Mouse (Mus musculus) bone marrow, adult 2 months (tissue): ENCODE data around the gene Taar4. TPM values are rescaled to one million over a fixed set of nuclear protein-coding genes. Genes with fewer than 3 reads are reported as not detected.

ENCODE experiments used
- H3K27ac ChIP-seq: fragments of 200-500 bp; 2 replicates; pipeline ENCODE4 v1.5.1; 2012; ENCODE audit warnings: low read depth, mild to moderate bottlenecking, control low read depth, inconsistent platforms, low read length; ENCODE audit not compliant: control insufficient read depth, poor library complexity, insufficient read depth
- H3K4me1 ChIP-seq: fragments of 200-500 bp; 2 replicates; pipeline ENCODE4 v1.6.1; 2011; ENCODE audit warnings: low read length; ENCODE audit not compliant: control insufficient read depth, insufficient read depth
- H3K4me3 ChIP-seq: fragments of 200-500 bp; replicated peaks from 2 replicates; pipeline ENCODE3; 2011; ENCODE audit warnings: mild to moderate bottlenecking, low read depth, low read length, control low read depth; ENCODE audit not compliant: control insufficient read depth
- CTCF ChIP-seq: fragments of 200-500 bp; IDR thresholded peaks from 2 replicates; pipeline ENCODE4 v1.5.1; 2011; ENCODE audit warnings: low read length, control low read depth; ENCODE audit not compliant: control insufficient read depth, insufficient read depth
- POLR2A ChIP-seq: fragments of 200-500 bp; IDR thresholded peaks from 2 replicates; pipeline ENCODE4 v1.6.1; 2011; ENCODE audit warnings: low read depth, mild to moderate bottlenecking, control low read depth, low read length, borderline replicate concordance; ENCODE audit not compliant: control insufficient read depth
- WGBS: fragments of 180-500 bp; shearing (Covaris S2); methylation state at CpG from one replicate; pipeline ENCODE4 v1.1.7; 2018; 5-methylcytosine and 5-hydroxymethylcytosine counted together
- polyA plus RNA-seq: library from polyadenylated mRNA; stranded (reverse); fragments of >200 nt; gene quantifications from 2 replicates; pipeline ENCODE4 v1.2.4, GENCODE M21; 2011; ENCODE audit warnings: low replicate concordance; ENCODE audit not compliant: missing spikeins, insufficient read depth, insufficient read length

Taar4 gene
- polyA plus RNA-seq, 1 experiment = not detected

DNA sequence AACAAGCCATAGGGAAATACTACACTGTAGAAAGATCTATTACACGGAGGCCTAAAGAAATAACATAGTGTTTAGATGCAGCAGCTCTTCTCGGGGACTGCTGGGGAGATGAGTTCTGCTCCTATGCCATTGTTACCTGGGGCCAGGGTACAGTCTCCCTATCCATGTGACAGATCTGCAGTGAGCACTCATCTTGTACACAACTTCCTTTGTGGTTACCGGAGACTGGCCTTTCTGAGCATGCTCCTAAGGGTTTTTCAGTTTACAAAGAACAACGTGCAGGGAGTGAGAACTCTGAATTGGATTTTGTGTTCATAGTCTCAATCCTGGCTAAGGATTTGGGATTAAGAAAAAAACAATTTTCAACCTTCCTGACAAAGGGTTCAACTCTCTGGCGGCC lies 26.1 kb downstream of the Taar4 start:
- 20% methylated on average over 5 of the region's 5 CpGs for WGBS
- H3K4me1 ChIP-seq = no peaks in the 10 kb centered on the region
- no peak for TF ChIP-seq POLR2A
- TF ChIP-seq CTCF = no peak
- no peak overlapping the region for H3K4me3 ChIP-seq
- H3K27ac ChIP-seq = no peak overlapping the region

DNA sequence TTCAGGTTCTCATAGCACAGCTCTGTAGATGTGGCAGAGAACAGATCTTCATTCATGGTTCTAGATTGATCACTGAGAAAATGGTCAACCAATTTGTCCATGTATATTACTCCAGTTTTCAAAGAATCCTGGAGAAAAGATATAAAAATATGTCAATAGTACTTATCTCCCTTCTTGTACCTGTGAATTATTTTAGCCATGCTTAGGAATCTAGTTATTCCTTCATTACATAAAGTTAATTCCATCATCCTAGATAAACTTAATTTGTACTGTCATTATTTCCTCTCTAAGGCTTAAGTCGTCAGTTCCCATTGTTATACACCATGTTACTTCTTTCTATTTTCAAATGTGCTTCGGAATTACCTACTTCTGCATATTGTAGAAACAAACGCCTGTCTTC lies 33.1 kb downstream of the Taar4 start, which contains the start of gene Taar7a:
Gene Taar7a, minus strand, starts transcription at position 101 of the 400 bp plus-strand sequence.
- TF ChIP-seq POLR2A (no peak), CTCF (no peak)
- WGBS = 84% methylated on average over 3 of the region's 3 CpGs
- H3K4me1 ChIP-seq = no peaks in the 10 kb centered on the region
- no peak within 1 kb of the TSS for H3K27ac ChIP-seq
- H3K4me3 ChIP-seq = no peak within 1 kb of the TSS

GRCm38 (mm10) chr10:23999639-24000038 lies 39.3 kb downstream of the Taar4 start, which contains the start of gene Taar7b:
Gene Taar7b (plus strand): TSS chr10:23999939.
- Histone ChIP-seq H3K27ac (no peak within 1 kb of the TSS), H3K4me3 (no peak within 1 kb of the TSS), H3K4me1 (no peaks in the 10 kb centered on the region)
- 76% methylated on average over 1 of the region's 1 CpGs for WGBS
- TF ChIP-seq CTCF = no peak
- no peak for TF ChIP-seq POLR2A

DNA sequence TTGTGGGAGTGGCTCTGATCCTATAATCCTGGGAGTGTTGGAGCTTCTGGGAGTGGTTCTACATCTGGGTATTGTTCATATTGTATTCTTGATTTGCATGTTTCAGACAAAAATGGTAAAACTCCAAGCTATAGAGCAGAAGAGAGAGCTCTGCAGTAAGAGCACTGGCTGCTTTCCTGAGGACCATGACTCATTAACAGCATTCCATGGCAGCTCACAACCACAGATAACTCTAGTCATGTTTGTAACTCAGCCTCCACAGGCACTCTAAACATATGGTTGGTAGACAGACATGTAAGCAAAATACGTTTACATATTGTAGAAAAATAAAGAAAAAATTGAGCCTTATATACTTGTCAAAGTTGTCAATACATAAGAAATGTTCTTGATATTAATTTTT lies 46.1 kb downstream of the Taar4 start:
- TF ChIP-seq POLR2A (no peak), CTCF (no peak)

GRCm38 (mm10) chr10:24007034-24007433 lies 46.7 kb downstream of the Taar4 start:
- H3K27ac ChIP-seq = no peak overlapping the region
- WGBS = 53% methylated on average over 2 of the region's 2 CpGs

More for the DNA sequence above, 46.1 kb downstream of the Taar4 start:
- 63% methylated on average over 1 of the region's 1 CpGs for WGBS
- Histone ChIP-seq H3K4me3 (no peak overlapping the region), H3K27ac (no peak overlapping the region), H3K4me1 (no peaks in the 10 kb centered on the region)

GRCm38 (mm10) chr10:24008143-24008542 lies 47.8 kb downstream of the Taar4 start:
- no peak overlapping the region for H3K27ac ChIP-seq
- WGBS = 68% methylated on average over 1 of the region's 1 CpGs
- no peak overlapping the region for H3K4me3 ChIP-seq
- H3K4me1 ChIP-seq = no peaks in the 10 kb centered on the region
- TF ChIP-seq CTCF (no peak), POLR2A (no peak)

More at GRCm38 (mm10) chr10:24007034-24007433, 46.7 kb downstream of the Taar4 start:
- Histone ChIP-seq H3K4me1 (no peaks in the 10 kb centered on the region), H3K4me3 (no peak overlapping the region)
- TF ChIP-seq POLR2A (no peak), CTCF (no peak)

Other genes with a start within 250 kb of the Taar4 start
- 508 and 643 TPM in 2 replicates for gene Rps12, start 173.2 kb upstream of the Taar4 start, polyA plus RNA-seq
- 12.6 TPM in 1 of 2 replicates, not detected in the other for gene Slc18b1, start 163.5 kb upstream of the Taar4 start, polyA plus RNA-seq
- gene Vnn3, start 109.0 kb upstream of the Taar4 start, polyA plus RNA-seq = 1.3 and 4.7 TPM in 2 replicates
- gene Vnn1, start 65.8 kb upstream of the Taar4 start, polyA plus RNA-seq = not detected in 2 replicates
- not detected in 2 replicates for gene Taar1, start 40.1 kb upstream of the Taar4 start, polyA plus RNA-seq
- gene Taar2, start 21.9 kb upstream of the Taar4 start, polyA plus RNA-seq = not detected in 2 replicates
- not detected in 2 replicates for gene Taar3, start 10.9 kb upstream of the Taar4 start, polyA plus RNA-seq
- not detected in 2 replicates for gene Taar5, start 10.2 kb downstream of the Taar4 start, polyA plus RNA-seq
- not detected in 2 replicates for gene Taar6, start 25.2 kb downstream of the Taar4 start, polyA plus RNA-seq
- gene Taar7a, start 33.0 kb downstream of the Taar4 start, polyA plus RNA-seq = not detected in 2 replicates
- gene Taar7b, start 39.4 kb downstream of the Taar4 start, polyA plus RNA-seq = not detected in 2 replicates
- not detected in 2 replicates for gene Taar7d, start 66.7 kb downstream of the Taar4 start, polyA plus RNA-seq
- not detected in 2 replicates for gene Taar7e, start 77.1 kb downstream of the Taar4 start, polyA plus RNA-seq
- not detected in 2 replicates for gene Taar7f, start 89.0 kb downstream of the Taar4 start, polyA plus RNA-seq
- not detected in 2 replicates for gene Taar8a, start 116.0 kb downstream of the Taar4 start, polyA plus RNA-seq
- not detected in 2 replicates for gene Taar8b, start 131.8 kb downstream of the Taar4 start, polyA plus RNA-seq
- gene Taar8c, start 141.4 kb downstream of the Taar4 start, polyA plus RNA-seq = not detected in 2 replicates
- gene Taar9, start 149.0 kb downstream of the Taar4 start, polyA plus RNA-seq = not detected in 2 replicates
- gene Stx7, start 188.8 kb downstream of the Taar4 start, polyA plus RNA-seq = 15.6 and 33.0 TPM in 2 replicates